ENCODE assay signal across 8 mouse cellular contexts in the genomic region with DNA sequence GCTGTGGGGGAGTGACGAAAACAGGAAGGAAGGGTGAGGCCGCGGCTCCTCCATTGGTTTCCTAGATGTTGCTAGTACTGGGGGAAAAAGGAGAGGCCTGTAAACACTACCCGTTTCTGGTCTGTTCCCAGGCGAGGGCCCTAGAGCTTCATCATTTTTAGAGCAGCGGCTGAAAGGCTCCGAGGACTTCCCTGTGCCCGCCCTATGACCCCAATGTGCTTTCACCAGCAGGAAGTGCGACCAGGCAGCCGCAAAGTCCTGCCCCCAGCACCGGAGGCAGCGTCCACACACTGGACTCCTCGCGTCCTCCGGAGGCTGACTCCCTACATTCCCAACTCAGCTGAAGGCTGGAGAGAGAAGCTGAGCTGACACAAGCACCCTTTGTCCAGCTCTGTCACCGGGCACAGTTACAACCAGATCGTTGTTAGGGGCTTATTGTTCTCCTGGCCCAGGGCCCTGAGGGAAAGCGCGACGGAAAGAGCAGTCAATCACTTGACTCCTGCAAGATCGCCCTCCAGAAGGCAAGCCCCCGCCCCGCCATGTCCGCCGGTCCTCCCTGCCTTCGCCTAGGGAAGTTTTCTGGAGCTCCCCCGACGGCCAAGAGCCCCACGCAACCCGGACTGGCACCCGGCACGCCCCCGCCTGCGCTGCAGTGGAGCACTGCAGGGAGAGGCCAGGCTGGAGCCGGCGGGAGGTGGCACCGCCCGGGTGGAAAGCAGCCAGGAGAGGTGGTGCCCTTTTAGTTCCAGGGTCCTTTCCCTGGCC. TPM values are rescaled to one million over a fixed set of nuclear protein-coding genes. Genes with fewer than 3 reads are reported as not detected.
A peak's percentile ranks its signal among the peaks of the same experiment; 100 is the strongest.
DNase-seq lines count a peak whose midpoint lies in the region; ATAC-seq and TF ChIP-seq lines count a peak whose summit lies in the region.

No protein-coding gene starts in this region.

- peak; percentile 53; the same call in 1 of the 2 replicates for ATAC-seq in frontal cortex, adult (ENCODE audit: low TSS enrichment)
- ATAC-seq in lung, embryonic 14.5 days (ENCODE audit: insufficient read depth), result peak; percentile 43
- peak; percentile 40 for ATAC-seq in neural tube, embryonic 13.5 days (ENCODE audit: low read depth)

- WGBS in heart, adult 2 months, result 10% methylated on average over 38 of the region's 38 CpGs
- WGBS in kidney, adult 2 months, result under 1% methylated on average over 38 of the region's 38 CpGs
- WGBS in lung, embryonic 14.5 days, result 3% methylated on average over 38 of the region's 38 CpGs
- WGBS in neural tube, embryonic 13.5 days, result 3% methylated on average over 38 of the region's 38 CpGs

- peak; percentile 34 for TF ChIP-seq CTCF in heart, adult 2 months (IDR thresholded peaks at IDR 0.05)
- no peak for TF ChIP-seq CTCF in kidney, adult 2 months (conservative IDR thresholded peaks at IDR 0.05; ENCODE audit: insufficient read depth, insufficient read length, low read depth, low read length)
- no peak for TF ChIP-seq CTCF in lung, embryonic 14.5 days (IDR thresholded peaks at IDR 0.05; ENCODE audit: low read depth)

- no peaks in the 10 kb centered on the region for H3K79me2 ChIP-seq in heart, adult 2 months (replicated peaks; ENCODE audit: control insufficient read depth, insufficient read depth, low read length)

- H3K4me3 ChIP-seq in heart, adult 2 months, result peak overlapping the region; percentile 52
- H3K4me3 ChIP-seq in kidney, adult 2 months (ENCODE audit: insufficient read depth, low read depth, low read length), result peak overlapping the region; percentile 51
- peak overlapping the region; percentile 50 for H3K4me3 ChIP-seq in lung, embryonic 14.5 days (ENCODE audit: low read depth, low read length)
- peak overlapping the region; percentile 32 for H3K4me3 ChIP-seq in neural tube, embryonic 13.5 days

- TF ChIP-seq EP300 in heart, adult 2 months (IDR thresholded peaks at IDR 0.05; ENCODE audit: insufficient read depth, low read depth, low read length), result peak; percentile 61; the same call in 1 of the 2 replicates

- no peak for DNase-seq in frontal cortex, postnatal 10 days (ENCODE audit: low spot score in 2 of 2)
- DNase-seq in embryo, embryonic 11 days, result peak; percentile 82
- peak; percentile 82 to 88 for DNase-seq in heart, adult 2 months
- peak; percentile 92 for DNase-seq in kidney, adult 2 months
- peak; percentile 77 for DNase-seq in lung, embryonic 14.5 days
- DNase-seq in thymus, postnatal 10 days (ENCODE audit: low spot score in 2 of 2), result peak; percentile 49 to 52

- no peaks in the 10 kb centered on the region for H3K36me3 ChIP-seq in heart, adult 2 months (ENCODE audit: control insufficient read depth, insufficient read depth, low read length)
- 0 out of 2 replicates have a peak, but pooled peaks cover 1% of the 10 kb centered on the region for H3K36me3 ChIP-seq in kidney, adult 2 months (ENCODE audit: control insufficient read depth, insufficient read depth, low read length)
- H3K36me3 ChIP-seq in lung, embryonic 14.5 days (ENCODE audit: insufficient read depth), result 0 out of 2 replicates have a peak, but pooled peaks cover 6% of the 10 kb centered on the region
- no peaks in the 10 kb centered on the region for H3K36me3 ChIP-seq in neural tube, embryonic 13.5 days

- peak overlapping the region; percentile 98 for H3K4me2 ChIP-seq in lung, embryonic 14.5 days
- H3K4me2 ChIP-seq in neural tube, embryonic 13.5 days, result peak overlapping the region; percentile 57

- intact Hi-C loops in heart, adult 2 months (cut with DNase I), result no loop called here

- H3K27me3 ChIP-seq in heart, adult 2 months (ENCODE audit: control insufficient read depth, insufficient read depth, low read length), result no peaks in the 10 kb centered on the region
- no peaks in the 10 kb centered on the region for H3K27me3 ChIP-seq in kidney, adult 2 months (replicated peaks; ENCODE audit: control insufficient read depth, insufficient read depth, low read length)
- no peaks in the 10 kb centered on the region for H3K27me3 ChIP-seq in lung, embryonic 14.5 days (ENCODE audit: insufficient read depth, low read length)
- peaks cover 44% of the 10 kb centered on the region for H3K27me3 ChIP-seq in neural tube, embryonic 13.5 days

- TF ChIP-seq POLR2A in heart, adult 2 months (IDR thresholded peaks at IDR 0.05; ENCODE audit: insufficient read depth, low read depth, low read length), result peak; percentile 87
- no peak for TF ChIP-seq POLR2A in kidney, adult 2 months (IDR thresholded peaks at IDR 0.05; ENCODE audit: low read depth, low read length)

- no peaks in the 10 kb centered on the region for H3K9me3 ChIP-seq in lung, embryonic 14.5 days (ENCODE audit: low read depth, low read length)
- no peaks in the 10 kb centered on the region for H3K9me3 ChIP-seq in neural tube, embryonic 13.5 days

- H3K4me1 ChIP-seq in heart, adult 2 months (ENCODE audit: control insufficient read depth, insufficient read depth, low read length), result peaks cover 6% of the 10 kb centered on the region; the same call in 1 of the 2 replicates
- H3K4me1 ChIP-seq in kidney, adult 2 months (ENCODE audit: control insufficient read depth, insufficient read depth, low read length), result peaks cover 22% of the 10 kb centered on the region
- H3K4me1 ChIP-seq in lung, embryonic 14.5 days (ENCODE audit: insufficient read depth), result peaks cover 28% of the 10 kb centered on the region
- peaks cover 58% of the 10 kb centered on the region for H3K4me1 ChIP-seq in neural tube, embryonic 13.5 days (replicated peaks)

- H3K9ac ChIP-seq in heart, adult 2 months (ENCODE audit: low read depth, low read length), result peak overlapping the region; percentile 74
- H3K9ac ChIP-seq in lung, embryonic 14.5 days, result peak overlapping the region; percentile 57
- H3K9ac ChIP-seq in neural tube, embryonic 13.5 days, result peak overlapping the region; percentile 66

- H3K27ac ChIP-seq in heart, adult 2 months, result peak overlapping the region; percentile 96
- H3K27ac ChIP-seq in kidney, adult 2 months (ENCODE audit: insufficient read depth, low read depth, low read length), result peak overlapping the region; percentile 90
- peak overlapping the region; percentile 89 for H3K27ac ChIP-seq in lung, embryonic 14.5 days (ENCODE audit: low read depth)
- peak overlapping the region; percentile 78 for H3K27ac ChIP-seq in neural tube, embryonic 13.5 days (replicated peaks)

RNA-seq across cellular contexts. Expression of a gene that starts 2.3 kb away (rescaled TPM):
- 1 to 10 TPM; 3.3 to 3.7 TPM for total RNA-seq in heart, adult 2 months (2021)
- polyA plus RNA-seq in heart, adult 2 months (2012; rRNA removed), result 6.1 and 9.5 TPM in 2 replicates
- 3.3 and 5.3 TPM in 2 replicates for polyA plus RNA-seq in kidney, adult 2 months (2012; rRNA removed)
- 1.6 and 2.9 TPM in 2 replicates for polyA plus RNA-seq in lung, embryonic 14.5 days (2014; fragmentation: Nextera tagmentation; extraction: Ambion mirVana)
- 0.95 and 1.5 TPM in 2 replicates for polyA plus RNA-seq in neural tube, embryonic 13.5 days (2015; fragmentation: Nextera tagmentation; extraction: Ambion mirVana)

RNA-seq across cellular contexts. Expression of a gene that starts 2.4 kb away (rescaled TPM):
- total RNA-seq in heart, adult 2 months (2021), result 10 to 100 TPM; 12.6 to 15.7 TPM
- polyA plus RNA-seq in heart, adult 2 months (2012; rRNA removed), result 18.1 and 23.3 TPM in 2 replicates
- 41.2 and 48.4 TPM in 2 replicates for polyA plus RNA-seq in kidney, adult 2 months (2012; rRNA removed)
- polyA plus RNA-seq in lung, embryonic 14.5 days (2014; fragmentation: Nextera tagmentation; extraction: Ambion mirVana), result 18.2 and 18.6 TPM in 2 replicates
- 8.6 and 9.7 TPM in 2 replicates for polyA plus RNA-seq in neural tube, embryonic 13.5 days (2015; fragmentation: Nextera tagmentation; extraction: Ambion mirVana)

RNA-seq across cellular contexts. Expression of a gene that starts 17.8 kb away (rescaled TPM):
- not detected for total RNA-seq in heart, adult 2 months (2021)
- 0.16 TPM in 1 of 2 replicates, not detected in the other for polyA plus RNA-seq in heart, adult 2 months (2012; rRNA removed)
- 0.09 TPM in 1 of 2 replicates, not detected in the other for polyA plus RNA-seq in kidney, adult 2 months (2012; rRNA removed)
- polyA plus RNA-seq in lung, embryonic 14.5 days (2014; fragmentation: Nextera tagmentation; extraction: Ambion mirVana), result 0.22 and 0.23 TPM in 2 replicates
- 0.18 TPM in 1 of 2 replicates, not detected in the other for polyA plus RNA-seq in neural tube, embryonic 13.5 days (2015; fragmentation: Nextera tagmentation; extraction: Ambion mirVana)

RNA-seq across cellular contexts. Expression of a gene that starts 29.9 kb away (rescaled TPM):
- total RNA-seq in heart, adult 2 months (2021), result under 1 TPM; 0.44 to 0.48 TPM
- 0.57 and 0.79 TPM in 2 replicates for polyA plus RNA-seq in heart, adult 2 months (2012; rRNA removed)
- polyA plus RNA-seq in kidney, adult 2 months (2012; rRNA removed), result 0.18 and 0.22 TPM in 2 replicates
- polyA plus RNA-seq in lung, embryonic 14.5 days (2014; fragmentation: Nextera tagmentation; extraction: Ambion mirVana), result 0.23 and 0.30 TPM in 2 replicates
- polyA plus RNA-seq in neural tube, embryonic 13.5 days (2015; fragmentation: Nextera tagmentation; extraction: Ambion mirVana), result 0.56 and 1.6 TPM in 2 replicates

RNA-seq across cellular contexts. Expression of a gene that starts 29.9 kb away (rescaled TPM):
- 100 to 1,000 TPM; 109 to 129 TPM for total RNA-seq in heart, adult 2 months (2021)
- polyA plus RNA-seq in heart, adult 2 months (2012; rRNA removed), result 217 and 273 TPM in 2 replicates
- 150 and 155 TPM in 2 replicates for polyA plus RNA-seq in kidney, adult 2 months (2012; rRNA removed)
- 65.9 and 71.6 TPM in 2 replicates for polyA plus RNA-seq in lung, embryonic 14.5 days (2014; fragmentation: Nextera tagmentation; extraction: Ambion mirVana)
- polyA plus RNA-seq in neural tube, embryonic 13.5 days (2015; fragmentation: Nextera tagmentation; extraction: Ambion mirVana), result 15.3 and 17.5 TPM in 2 replicates

Comparison
In these comparisons a context has a peak if more than half of its experiments do, and no peak if none do; other contexts are left out.
1. DNase-seq: peak in embryo, embryonic 11 days (single experiment), heart, adult 2 months (2 of 2), kidney, adult 2 months (single experiment), lung, embryonic 14.5 days (single experiment) and thymus, postnatal 10 days (2 of 2); none in frontal cortex, postnatal 10 days (0 of 2).
2. Peak in every context shown above with its lines, with median percentiles within 50 percentile points of each other: ATAC-seq, H3K27ac ChIP-seq, H3K4me3 ChIP-seq and H3K9ac ChIP-seq.